Mouse (Mus musculus) MEL (cell line): Measurements from ENCODE around the gene Foxb1. TPM values are rescaled to one million over a fixed set of nuclear protein-coding genes. Genes with fewer than 3 reads are reported as not detected.

Experiments used
- DNase-seq: peaks from one replicate; pipeline ENCODE4 v3.0.0; 2011; ENCODE audit warnings: low read depth, low spot score
- H3K27ac ChIP-seq: 2 replicates; pipeline ENCODE4 v1.5.1; 2012; ENCODE audit warnings: low read depth, mild to moderate bottlenecking, control low read depth, low read length, moderate library complexity; ENCODE audit not compliant: control insufficient read depth
- H3K27me3 ChIP-seq, 2 experiments: fragments of 150-350 bp in 1 of 2; sonication (generic) in 1 of 2; 2 replicates each; pipeline ENCODE4 v1.6.1; 2012; ENCODE audit warnings: low read length in 2 of 2, mild to moderate bottlenecking in 2 of 2, improper control_type of control experiment in 1 of 2, moderate library complexity in 1 of 2; ENCODE audit not compliant: insufficient read depth in 2 of 2, control insufficient read depth in 1 of 2
- H3K36me3 ChIP-seq, 2 experiments: 2 replicates each; pipeline ENCODE4 v1.6.1; 2012 to 2014; ENCODE audit warnings: low read length in 2 of 2, improper control_type of control experiment in 1 of 2, inconsistent platforms in 1 of 2, mild to moderate bottlenecking in 1 of 2; ENCODE audit not compliant: insufficient read depth in 2 of 2, control insufficient read depth in 1 of 2
- H3K4me1 ChIP-seq, 2 experiments: fragments of 150-350 bp in 1 of 2; sonication (generic) in 1 of 2; 2 replicates each; pipeline ENCODE4 v1.6.1; 2012; ENCODE audit warnings: low read length in 2 of 2, improper control_type of control experiment in 1 of 2, mild to moderate bottlenecking in 1 of 2; ENCODE audit not compliant: insufficient read depth in 2 of 2, control insufficient read depth in 1 of 2
- H3K4me3 ChIP-seq, 2 experiments: fragments of 150-350 bp in 1 of 2; sonication (generic) in 1 of 2; 2 replicates each; pipeline ENCODE4 v1.5.1; 2012; ENCODE audit warnings: low read depth in 2 of 2, low read length in 2 of 2, mild to moderate bottlenecking in 2 of 2, moderate library complexity in 2 of 2, control low read depth in 1 of 2, improper control_type of control experiment in 1 of 2; ENCODE audit not compliant: control insufficient read depth in 1 of 2, insufficient read depth in 1 of 2
- H3K79me2 ChIP-seq: 2 replicates; pipeline ENCODE4 v1.6.1; 2012; ENCODE audit warnings: mild to moderate bottlenecking, low read length, moderate library complexity; ENCODE audit not compliant: control insufficient read depth, poor library complexity, insufficient read depth
- H3K9ac ChIP-seq: 2 replicates; pipeline ENCODE4 v1.6.1; 2012; ENCODE audit warnings: low read depth, mild to moderate bottlenecking, control low read depth, low read length, moderate library complexity; ENCODE audit not compliant: control insufficient read depth, poor library complexity, severe bottlenecking
- H3K9me3 ChIP-seq: fragments of 150-350 bp; sonication (generic); replicated peaks from 2 replicates; pipeline ENCODE4 v1.6.1; 2012; ENCODE audit warnings: mild to moderate bottlenecking, low read length, improper control_type of control experiment, moderate library complexity; ENCODE audit not compliant: insufficient read depth
- CHD1 ChIP-seq: IDR thresholded peaks from 2 replicates; pipeline ENCODE4 v1.6.1; 2012; ENCODE audit warnings: low read depth, mild to moderate bottlenecking, inconsistent platforms, low read length, improper control_type of control experiment
- CHD2 ChIP-seq: IDR thresholded peaks from 2 replicates; pipeline ENCODE4 v1.6.1; 2011; ENCODE audit warnings: low read length, improper control_type of control experiment
- E2F4 ChIP-seq: IDR thresholded peaks from 2 replicates; pipeline ENCODE4 v1.6.1; 2011; ENCODE audit warnings: low read depth, low read length, improper control_type of control experiment, borderline replicate concordance
- ELF1 ChIP-seq: IDR thresholded peaks from 2 replicates; pipeline ENCODE4 v1.6.1; 2014; ENCODE audit warnings: low read depth, mild to moderate bottlenecking, inconsistent platforms, low read length, improper control_type of control experiment, moderate library complexity
- ETS1 ChIP-seq: IDR thresholded peaks from 2 replicates; pipeline ENCODE4 v1.6.1; 2012; ENCODE audit warnings: low read depth, mild to moderate bottlenecking, inconsistent platforms, low read length, improper control_type of control experiment, moderate library complexity
- GABPA ChIP-seq: IDR thresholded peaks from 2 replicates; pipeline ENCODE4 v1.6.1; 2012; ENCODE audit warnings: low read depth, mild to moderate bottlenecking, inconsistent platforms, low read length, improper control_type of control experiment, moderate library complexity
- GATA1 ChIP-seq: IDR thresholded peaks from 2 replicates; pipeline ENCODE4 v1.6.1; 2011; ENCODE audit warnings: low read depth, low read length, improper control_type of control experiment
- MAFK ChIP-seq: IDR thresholded peaks from 2 replicates; pipeline ENCODE4 v1.6.1; 2011; ENCODE audit warnings: low read depth, mild to moderate bottlenecking, low read length, improper control_type of control experiment, borderline replicate concordance
- MAX ChIP-seq: IDR thresholded peaks from 2 replicates; pipeline ENCODE4 v1.6.1; 2011; ENCODE audit warnings: low read length, improper control_type of control experiment
- MEF2A ChIP-seq: IDR thresholded peaks from 2 replicates; pipeline ENCODE4 v1.6.1; 2014; ENCODE audit warnings: low read depth, mild to moderate bottlenecking, inconsistent platforms, low read length, improper control_type of control experiment; ENCODE audit not compliant: poor library complexity, insufficient replicate concordance, severe bottlenecking; ENCODE audit errors: extremely low read depth
- MXI1 ChIP-seq: IDR thresholded peaks from 2 replicates; pipeline ENCODE4 v1.6.1; 2011; ENCODE audit warnings: mild to moderate bottlenecking, low read depth, low read length, improper control_type of control experiment
- MYC ChIP-seq: IDR thresholded peaks from 2 replicates; pipeline ENCODE4 v1.6.1; 2011; ENCODE audit warnings: low read depth, mild to moderate bottlenecking, low read length, improper control_type of control experiment, moderate library complexity
- NRF1 ChIP-seq: IDR thresholded peaks from 2 replicates; pipeline ENCODE4 v1.6.1; 2014; ENCODE audit warnings: low read depth, mild to moderate bottlenecking, inconsistent platforms, low read length, improper control_type of control experiment, moderate library complexity; ENCODE audit not compliant: poor library complexity, insufficient read depth, severe bottlenecking
- POLR2AphosphoS2 ChIP-seq: IDR thresholded peaks from 2 replicates; pipeline ENCODE4 v1.6.1; 2011; ENCODE audit warnings: low read length, improper control_type of control experiment
- RAD21 ChIP-seq: IDR thresholded peaks from 2 replicates; pipeline ENCODE4 v1.6.1; 2011; ENCODE audit warnings: mild to moderate bottlenecking, low read depth, low read length, improper control_type of control experiment
- SIN3A ChIP-seq: IDR thresholded peaks from 2 replicates; pipeline ENCODE4 v1.6.1; 2012; ENCODE audit warnings: low read length, improper control_type of control experiment, inconsistent platforms
- TAL1 ChIP-seq: IDR thresholded peaks from 2 replicates; pipeline ENCODE4 v1.6.1; 2012; ENCODE audit warnings: mild to moderate bottlenecking, inconsistent platforms, low read length, moderate library complexity, mixed read lengths
- TCF12 ChIP-seq: IDR thresholded peaks from 2 replicates; pipeline ENCODE4 v1.6.1; 2014; ENCODE audit warnings: low read depth, mild to moderate bottlenecking, inconsistent platforms, low read length, improper control_type of control experiment, moderate library complexity
- ZC3H11A ChIP-seq: IDR thresholded peaks from 2 replicates; pipeline ENCODE4 v1.6.1; 2012; ENCODE audit warnings: low read depth, mild to moderate bottlenecking, inconsistent platforms, low read length, improper control_type of control experiment
- ZMIZ1 ChIP-seq: IDR thresholded peaks from 2 replicates; pipeline ENCODE4 v1.6.1; 2012; ENCODE audit warnings: low read depth, mild to moderate bottlenecking, inconsistent platforms, low read length, improper control_type of control experiment, moderate library complexity
- ZNF384 ChIP-seq: IDR thresholded peaks from 2 replicates; pipeline ENCODE4 v1.6.1; 2012; ENCODE audit warnings: low read depth, mild to moderate bottlenecking, inconsistent platforms, low read length, improper control_type of control experiment
- polyA plus RNA-seq, 2 experiments: library from polyadenylated mRNA; stranded (reverse) in 1 of 2; unstranded in 1 of 2; fragments of >175 nt in 1 of 2; fragments of >200 nt in 1 of 2; gene quantifications; 2 replicates each; pipeline versions ENCODE4 v1.2.1 to v1.2.4; 2012; ENCODE audit warnings: low replicate concordance in 2 of 2, low read depth in 1 of 2; ENCODE audit not compliant: insufficient read length in 2 of 2, insufficient read depth in 1 of 2, missing spikeins in 1 of 2
- total RNA-seq: library from RNA; depleted of rRNA; stranded (reverse); fragments of 300-350 nt; gene quantifications from 2 replicates; pipeline ENCODE4 v1.2.3, GENCODE M21; 2012

Gene Foxb1
- total and polyA plus RNA-seq, 3 experiments, result not detected

DNA sequence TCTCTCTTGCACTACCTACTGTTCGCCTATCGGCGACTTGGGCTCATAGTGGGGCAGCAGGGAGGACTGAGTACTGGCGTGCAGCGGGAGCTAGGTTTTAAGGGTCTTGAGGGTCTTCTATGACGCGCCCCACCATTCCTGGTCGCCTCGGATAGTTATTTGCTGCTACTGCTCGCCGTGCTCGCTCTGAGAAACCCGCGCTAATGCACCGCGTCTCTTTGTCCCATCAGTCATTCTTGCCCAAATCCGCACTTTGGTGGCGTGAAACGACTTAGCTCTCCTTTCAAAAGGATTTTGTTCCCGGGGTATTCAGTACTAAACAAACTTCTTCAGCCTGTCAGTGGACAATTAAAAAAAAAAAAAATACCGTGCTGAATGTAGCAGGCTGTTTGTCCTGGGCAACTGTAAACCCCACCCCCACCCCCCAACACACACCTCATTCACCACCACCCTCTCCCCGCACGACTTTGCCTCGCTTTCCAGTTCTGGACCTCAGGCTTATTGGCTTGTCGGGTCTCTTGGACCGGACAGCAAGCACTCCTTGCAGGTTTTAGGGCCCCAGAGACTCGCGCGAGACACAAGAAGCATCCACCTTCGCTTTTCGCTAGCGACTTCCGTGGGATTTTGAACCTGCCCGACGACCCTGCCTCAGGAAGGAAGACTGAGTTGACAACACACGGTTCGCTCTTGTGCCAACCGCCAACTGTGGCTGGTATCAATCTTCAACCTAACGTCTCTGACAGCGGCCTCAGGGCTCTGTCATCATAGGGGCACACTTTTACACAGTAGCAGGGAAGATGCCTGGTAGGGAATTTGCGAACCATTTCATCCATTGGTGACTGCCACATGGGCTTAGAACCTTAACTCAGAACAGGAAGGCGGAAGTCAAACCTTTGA, 4.1 kb upstream of the Foxb1 start:
- Histone ChIP-seq H3K9me3 (no peaks in the 10 kb centered on the region), H3K27ac (no peak overlapping the region), H3K4me1 (no peaks in the 10 kb centered on the region), H3K27me3 (no peaks in the 10 kb centered on the region), H3K4me3 (no peak overlapping the region), H3K36me3 (no peaks in the 10 kb centered on the region), H3K9ac (no peak overlapping the region), H3K79me2 (no peaks in the 10 kb centered on the region)
- no peak for DNase-seq
- TF ChIP-seq CHD2 (no peak), GATA1 (no peak), ZC3H11A (no peak), TCF12 (no peak), MYC (no peak)

DNA sequence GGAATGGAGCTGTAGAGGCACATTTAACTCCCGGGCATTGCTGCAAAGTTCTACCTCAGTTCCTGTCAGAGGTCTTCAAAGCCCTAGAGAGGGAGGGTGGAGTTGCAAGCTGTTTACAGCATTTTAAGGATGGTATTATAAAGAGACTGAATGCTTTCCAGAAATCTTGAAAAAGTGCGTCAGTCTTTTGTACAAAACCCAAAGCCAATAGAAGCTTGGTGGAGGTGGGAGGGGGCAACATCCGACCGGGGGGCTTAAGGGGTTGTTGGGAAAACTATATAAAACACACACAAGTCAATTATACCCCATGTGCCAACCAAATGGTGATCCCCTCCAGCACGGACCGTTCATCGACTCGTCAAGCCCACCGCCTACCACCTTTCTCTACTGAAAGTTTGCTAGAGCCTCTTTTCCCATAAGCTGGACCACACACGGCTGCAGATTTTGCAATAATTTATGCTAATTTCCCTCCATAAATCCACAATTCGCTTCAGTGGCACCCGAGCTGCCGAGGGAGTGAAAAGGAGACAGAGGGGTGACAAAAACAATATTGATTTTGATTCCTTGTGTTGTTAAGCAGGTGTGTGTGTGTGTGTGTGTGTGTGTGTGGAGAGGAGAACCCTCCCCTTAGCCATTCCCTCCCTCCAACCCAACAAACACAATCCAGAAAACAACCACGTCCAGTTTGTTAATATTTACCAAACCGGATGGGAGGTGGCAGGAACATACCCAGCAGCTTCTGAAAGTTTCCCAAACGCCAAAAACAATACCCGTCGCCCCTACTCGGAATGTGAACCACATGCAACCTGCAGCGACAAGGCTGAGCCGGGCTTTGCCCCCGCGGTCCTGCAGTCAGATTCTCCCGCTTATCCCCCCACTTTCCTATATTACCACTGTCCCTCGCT, 3.2 kb upstream of the Foxb1 start:
- TF ChIP-seq ETS1 (no peak), NRF1 (no peak), MAX (no peak), RAD21 (no peak), ELF1 (no peak), TCF12 (no peak), TAL1 (no peak), ZNF384 (no peak), E2F4 (no peak), CHD1 (no peak), MXI1 (no peak), GABPA (no peak), SIN3A (no peak), MEF2A (no peak), MAFK (no peak), POLR2AphosphoS2 (no peak), ZMIZ1 (no peak)
- H3K36me3 ChIP-seq, result no peaks in the 10 kb centered on the region
- H3K27me3 ChIP-seq, result no peaks in the 10 kb centered on the region
- H3K4me3 ChIP-seq, result no peak overlapping the region
- H3K9ac ChIP-seq, result no peak overlapping the region
- H3K9me3 ChIP-seq, result no peaks in the 10 kb centered on the region
- H3K79me2 ChIP-seq, result no peaks in the 10 kb centered on the region
- no peaks in the 10 kb centered on the region for H3K4me1 ChIP-seq
- no peak overlapping the region for H3K27ac ChIP-seq
- DNase-seq, result no peak
